Mouse (Mus musculus): ENCODE measurements around the gene Zmiz2. TPM values are rescaled to one million over a fixed set of nuclear protein-coding genes. Genes with fewer than 3 reads are reported as not detected.
"Not testable (repeated sequence)": the region's sequence is repeated elsewhere in the genome, so short reads cannot be mapped to it uniquely, and the experiment has no call there.

Zmiz2 gene
- polyA plus RNA-seq, 1 experiment from 2014 or later, result 22.8 TPM

DNA sequence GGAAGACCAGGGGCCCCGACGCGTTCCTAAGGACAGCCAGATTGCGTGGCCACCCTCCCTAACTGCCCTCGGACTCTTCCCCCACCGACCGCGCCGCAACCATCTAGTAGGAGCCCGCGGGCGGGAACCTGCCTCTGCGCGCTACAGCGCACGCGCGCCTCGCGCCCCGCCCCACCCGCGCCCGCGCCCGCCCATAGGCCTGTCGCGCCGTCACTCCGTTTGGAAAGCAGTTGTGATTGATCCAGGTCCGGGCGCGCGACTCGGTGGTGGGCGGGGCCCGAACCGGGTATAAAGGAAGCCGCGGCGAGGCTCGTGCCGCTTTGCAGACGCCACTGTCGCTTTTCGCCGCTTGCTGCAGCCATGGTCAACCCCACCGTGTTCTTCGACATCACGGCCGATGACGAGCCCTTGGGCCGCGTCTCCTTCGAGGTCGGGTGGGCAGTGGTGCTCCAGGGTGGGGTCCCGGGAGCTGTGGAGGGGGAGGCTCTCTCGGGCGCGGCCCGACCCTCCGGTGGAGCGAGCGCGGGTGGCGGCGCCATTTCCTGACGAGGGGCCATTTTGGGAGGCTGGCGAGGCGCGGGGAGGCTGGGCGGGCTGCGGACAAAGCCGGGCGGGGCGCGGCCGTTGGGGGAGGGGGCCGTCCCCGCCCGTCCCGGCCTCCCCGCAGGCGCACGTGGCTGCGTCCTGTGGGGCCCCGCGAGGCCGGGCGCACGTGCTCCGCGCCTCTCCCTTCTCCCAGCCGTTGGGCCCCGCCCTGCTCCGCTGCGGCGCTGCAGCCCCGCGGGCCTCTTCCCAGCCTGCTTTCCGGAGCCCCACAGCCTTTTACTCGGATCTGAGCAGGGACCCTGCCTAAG lies 26.9 kb downstream of the Zmiz2 start:
- H3K4me1 ChIP-seq, result peaks cover 28% of the 10 kb centered on the region
- peak; percentile 97 for ATAC-seq (ENCODE audit: low FRiP score)
- H3K4me2 ChIP-seq, result peak overlapping the region; percentile 72
- H3K27me3 ChIP-seq, result no peaks in the 10 kb centered on the region
- peaks cover 29% of the 10 kb centered on the region for H3K36me3 ChIP-seq (replicated peaks)
- WGBS, result under 1% methylated on average over 96 of the region's 102 CpGs
- peak overlapping the region; percentile 89 for H3K4me3 ChIP-seq (replicated peaks)
- H3K9ac ChIP-seq, result peak overlapping the region; percentile 95
- H3K9me3 ChIP-seq, result no peaks in the 10 kb centered on the region
- H3K27ac ChIP-seq, result peak overlapping the region; percentile 98

- Histone ChIP-seq H3K27ac (peak overlapping the region; percentile 98), H3K4me1 (peaks cover 28% of the 10 kb centered on the region), H3K9me3 (no peaks in the 10 kb centered on the region), H3K36me3 (replicated peaks) (peaks cover 34% of the 10 kb centered on the region), H3K4me3 (replicated peaks) (peak overlapping the region; percentile 89), H3K9ac (peak overlapping the region; percentile 95), H3K27me3 (no peaks in the 10 kb centered on the region), H3K4me2 (peak overlapping the region; percentile 72)
- peak; percentile 62 for ATAC-seq (ENCODE audit: low FRiP score)
- 1% methylated on average over 30 of the region's 30 CpGs for WGBS
These were observed 27.6 kb downstream of the Zmiz2 start for GRCm38 (mm10) chr11:6416405-6417034.

GRCm38 (mm10) chr11:6417069-6417468 lies 28.2 kb downstream of the Zmiz2 start:
- ATAC-seq (ENCODE audit: low FRiP score), result no peak
- H3K4me2 ChIP-seq, result peak overlapping the region; percentile 72
- H3K9me3 ChIP-seq, result no peaks in the 10 kb centered on the region
- WGBS, result 39% methylated on average over 2 of the region's 2 CpGs
- no peaks in the 10 kb centered on the region for H3K27me3 ChIP-seq
- peaks cover 28% of the 10 kb centered on the region for H3K4me1 ChIP-seq
- H3K9ac ChIP-seq, result peak overlapping the region; percentile 95
- H3K36me3 ChIP-seq (replicated peaks), result peaks cover 37% of the 10 kb centered on the region
- H3K27ac ChIP-seq, result peak overlapping the region; percentile 31; the same call in 1 of the 2 replicates
- peak overlapping the region; percentile 89 for H3K4me3 ChIP-seq (replicated peaks)

- H3K4me3 ChIP-seq (replicated peaks), result peak overlapping the region; percentile 89
- H3K27me3 ChIP-seq, result no peaks in the 10 kb centered on the region
- peaks cover 40% of the 10 kb centered on the region for H3K36me3 ChIP-seq (replicated peaks)
- ATAC-seq (ENCODE audit: low FRiP score), result no peak
- no peaks in the 10 kb centered on the region for H3K9me3 ChIP-seq
- H3K4me2 ChIP-seq, result peak overlapping the region; percentile 72
- peak overlapping the region; percentile 95; the same call in 1 of the 2 replicates for H3K9ac ChIP-seq
- H3K4me1 ChIP-seq, result peaks cover 28% of the 10 kb centered on the region
- peak overlapping the region; percentile 31; the same call in 1 of the 2 replicates for H3K27ac ChIP-seq
These were observed 28.6 kb downstream of the Zmiz2 start for GRCm38 (mm10) chr11:6417490-6417889.

DNA sequence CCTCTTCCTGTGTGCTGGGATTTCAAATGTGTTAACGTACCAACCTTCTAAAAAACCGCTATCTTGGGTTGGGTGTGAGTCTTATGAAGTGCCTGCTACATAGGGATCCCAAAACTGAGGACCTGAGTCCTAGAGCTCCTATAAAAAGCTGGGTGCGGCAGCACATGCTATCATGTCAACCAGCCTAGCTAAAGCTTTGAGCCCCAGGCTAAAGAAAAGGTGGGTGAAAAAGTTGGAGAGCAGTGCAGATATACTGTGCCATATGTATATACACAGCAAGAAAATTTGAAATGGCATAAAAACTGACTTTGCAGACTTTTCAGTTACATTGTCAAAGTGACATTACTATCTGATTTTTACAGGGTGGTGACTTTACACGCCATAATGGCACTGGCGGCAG lies 29.9 kb downstream of the Zmiz2 start:
- 88% methylated on average over 5 of the region's 5 CpGs for whole genome bisulfite sequencing
- no peak for ATAC-seq (ENCODE audit: low FRiP score)
- H3K4me2 ChIP-seq, result peak overlapping the region; percentile 8; the same call in 1 of the 2 replicates
- no peaks in the 10 kb centered on the region for H3K9me3 ChIP-seq
- H3K36me3 ChIP-seq (replicated peaks), result peaks cover 53% of the 10 kb centered on the region
- no peaks in the 10 kb centered on the region for H3K27me3 ChIP-seq
- H3K4me1 ChIP-seq, result peaks cover 28% of the 10 kb centered on the region
- H3K4me3 ChIP-seq (replicated peaks), result no peak overlapping the region
- H3K27ac ChIP-seq, result no peak overlapping the region
- H3K9ac ChIP-seq, result no peak overlapping the region

GRCm38 (mm10) chr11:6419156-6419555 lies 30.3 kb downstream of the Zmiz2 start:
- not testable (repeated sequence) for ATAC-seq (ENCODE audit: low FRiP score); H3K9me3 ChIP-seq; H3K4me2 ChIP-seq; H3K9ac ChIP-seq; H3K27me3 ChIP-seq; H3K27ac ChIP-seq; H3K4me3 ChIP-seq (replicated peaks)
- H3K4me1 ChIP-seq, result peaks cover 28% of the 10 kb centered on the region
- peaks cover 57% of the 10 kb centered on the region for H3K36me3 ChIP-seq (replicated peaks)
- WGBS, result 61% methylated on average over 4 of the region's 4 CpGs

GRCm38 (mm10) chr11:6420283-6420703 lies 31.4 kb downstream of the Zmiz2 start:
- Histone ChIP-seq H3K27me3 (no peaks in the 10 kb centered on the region), H3K27ac (0 out of 2 replicates have a peak overlapping the region, but pooled peaks have one; percentile 19), H3K36me3 (replicated peaks) (peaks cover 65% of the 10 kb centered on the region), H3K4me1 (peaks cover 21% of the 10 kb centered on the region), H3K9ac (no peak overlapping the region), H3K4me2 (no peak overlapping the region), H3K4me3 (replicated peaks) (no peak overlapping the region), H3K9me3 (no peaks in the 10 kb centered on the region)
- ATAC-seq (ENCODE audit: low FRiP score), result no peak
- WGBS, result 36% methylated on average over 1 of the region's 1 CpGs

GRCm38 (mm10) chr11:6420722-6421350 lies 32.0 kb downstream of the Zmiz2 start:
- Histone ChIP-seq H3K4me1 (peaks cover 21% of the 10 kb centered on the region), H3K4me2 (no peak overlapping the region), H3K9me3 (no peaks in the 10 kb centered on the region), H3K36me3 (replicated peaks) (peaks cover 68% of the 10 kb centered on the region), H3K27ac (no peak overlapping the region), H3K4me3 (replicated peaks) (no peak overlapping the region), H3K27me3 (no peaks in the 10 kb centered on the region), H3K9ac (no peak overlapping the region)
- no peak for ATAC-seq (ENCODE audit: low FRiP score)
- WGBS, result 87% methylated on average over 2 of the region's 2 CpGs

DNA sequence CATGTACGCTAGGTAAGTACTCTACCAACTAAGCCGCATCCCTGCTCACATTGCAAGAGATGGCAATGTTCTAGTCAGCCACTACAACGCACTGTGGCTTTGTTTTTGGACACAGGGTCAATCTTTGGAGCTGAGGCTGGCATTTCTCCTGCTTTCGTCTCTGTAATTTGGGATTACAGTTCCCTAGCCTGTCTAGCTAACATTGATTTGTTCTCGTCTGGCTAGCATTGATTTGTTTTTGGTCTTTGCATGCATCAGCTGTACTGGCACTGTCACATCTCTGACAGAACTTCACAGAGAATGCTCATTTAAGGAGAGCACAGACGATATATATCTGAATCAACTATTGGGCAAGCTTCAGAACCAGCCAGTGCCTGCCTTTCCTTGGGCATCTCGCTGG lies 41.3 kb downstream of the Zmiz2 start:
- H3K4me1 ChIP-seq, result no peaks in the 10 kb centered on the region
- ATAC-seq (ENCODE audit: low FRiP score), result no peak
- H3K4me2 ChIP-seq, result no peak overlapping the region
- H3K9ac ChIP-seq, result no peak overlapping the region
- no peaks in the 10 kb centered on the region for H3K27me3 ChIP-seq
- no peaks in the 10 kb centered on the region for H3K9me3 ChIP-seq
- H3K36me3 ChIP-seq (replicated peaks), result peaks cover 98% of the 10 kb centered on the region
- no peak overlapping the region for H3K27ac ChIP-seq
- 93% methylated on average over 7 of the region's 7 CpGs for WGBS
- no peak overlapping the region for H3K4me3 ChIP-seq (replicated peaks)

- no peaks in the 10 kb centered on the region for H3K4me1 ChIP-seq
- H3K27me3 ChIP-seq, result no peaks in the 10 kb centered on the region
- no peak overlapping the region for H3K4me2 ChIP-seq
- peaks cover 73% of the 10 kb centered on the region for H3K36me3 ChIP-seq (replicated peaks)
- H3K4me3 ChIP-seq (replicated peaks), result no peak overlapping the region
- 67% methylated on average over 8 of the region's 8 CpGs for WGBS
- H3K27ac ChIP-seq, result no peak overlapping the region
- H3K9ac ChIP-seq, result no peak overlapping the region
- no peaks in the 10 kb centered on the region for H3K9me3 ChIP-seq
- 0 out of 2 replicates have a peak, but pooled peaks have one; percentile 27 for ATAC-seq (ENCODE audit: low FRiP score)
These were observed 47.6 kb downstream of the Zmiz2 start for GRCm38 (mm10) chr11:6436442-6436841.

- 100% methylated on average over 2 of the region's 2 CpGs for WGBS
- no peak for ATAC-seq (ENCODE audit: low FRiP score)
- no peak overlapping the region for H3K4me2 ChIP-seq
- no peak overlapping the region for H3K9ac ChIP-seq
- H3K27ac ChIP-seq, result no peak overlapping the region
- no peaks in the 10 kb centered on the region for H3K9me3 ChIP-seq
- H3K4me3 ChIP-seq (replicated peaks), result no peak overlapping the region
- H3K36me3 ChIP-seq (replicated peaks), result peaks cover 61% of the 10 kb centered on the region
- H3K27me3 ChIP-seq, result no peaks in the 10 kb centered on the region
- H3K4me1 ChIP-seq, result peaks cover under 1% of the 10 kb centered on the region; the same call in 1 of the 2 replicates
These were observed 48.8 kb downstream of the Zmiz2 start for GRCm38 (mm10) chr11:6437667-6438066.

- Histone ChIP-seq H3K4me2 (no peak overlapping the region), H3K4me1 (peaks cover 12% of the 10 kb centered on the region), H3K9me3 (no peaks in the 10 kb centered on the region), H3K9ac (no peak overlapping the region), H3K36me3 (replicated peaks) (peaks cover 36% of the 10 kb centered on the region), H3K27me3 (no peaks in the 10 kb centered on the region), H3K27ac (no peak overlapping the region), H3K4me3 (replicated peaks) (no peak overlapping the region)
- 96% methylated on average over 4 of the region's 4 CpGs for WGBS
- no peak for ATAC-seq (ENCODE audit: low FRiP score)
These were observed 51.3 kb downstream of the Zmiz2 start for GRCm38 (mm10) chr11:6440171-6440570.
